8 mouse cellular contexts compared by ENCODE assay signal in genomic region chr12:70109921-70110320, GRCm38 (mm10). TPM values are rescaled to one million over a fixed set of nuclear protein-coding genes. Genes with fewer than 3 reads are reported as not detected.
DNase-seq lines count a peak whose midpoint lies in the region; ATAC-seq and TF ChIP-seq lines count a peak whose summit lies in the region.

No protein-coding gene starts in this region.

- ATAC-seq in kidney, embryonic 16.5 days (ENCODE audit: low FRiP score, low TSS enrichment) = no peak
- no peak for ATAC-seq in hindbrain, embryonic 12.5 days (ENCODE audit: low FRiP score)
- no peak for ATAC-seq in lung, postnatal 0 days

- peaks cover 47% of the 10 kb centered on the region for H3K4me1 ChIP-seq in kidney, embryonic 16.5 days (ENCODE audit: insufficient read depth, low read length)
- peaks cover 50% of the 10 kb centered on the region for H3K4me1 ChIP-seq in hindbrain, embryonic 12.5 days
- H3K4me1 ChIP-seq in lung, postnatal 0 days (ENCODE audit: insufficient read depth, low read depth, low read length) = peaks cover 13% of the 10 kb centered on the region; the same call in 1 of the 2 replicates
- peaks cover 10% of the 10 kb centered on the region for H3K4me1 ChIP-seq in small intestine, adult 2 months (ENCODE audit: control insufficient read depth, insufficient read depth, insufficient read length, low read length)

- no peak for TF ChIP-seq POLR2A in small intestine, adult 2 months (IDR thresholded peaks at IDR 0.05; ENCODE audit: low read depth, low read length)

- no peak for TF ChIP-seq CTCF in lung, postnatal 0 days (IDR thresholded peaks at IDR 0.05)
- no peak for TF ChIP-seq CTCF in small intestine, adult 2 months (IDR thresholded peaks at IDR 0.05; ENCODE audit: extremely low read depth, insufficient read length, insufficient replicate concordance, low read depth, low read length)

- peak overlapping the region; percentile 82 for H3K4me2 ChIP-seq in kidney, embryonic 16.5 days (replicated peaks; ENCODE audit: low read depth, low read length)
- peak overlapping the region; percentile 86 for H3K4me2 ChIP-seq in hindbrain, embryonic 12.5 days (replicated peaks)
- peak overlapping the region; percentile 98 for H3K4me2 ChIP-seq in lung, postnatal 0 days (replicated peaks; ENCODE audit: low read depth, low read length)

- peak overlapping the region; percentile 86 for H3K4me3 ChIP-seq in kidney, embryonic 16.5 days (ENCODE audit: low read length)
- H3K4me3 ChIP-seq in hindbrain, embryonic 12.5 days = peak overlapping the region; percentile 84
- peak overlapping the region; percentile 86; the same call in 1 of the 2 replicates for H3K4me3 ChIP-seq in lung, postnatal 0 days (ENCODE audit: low read depth, low read length)
- peak overlapping the region; percentile 7; the same call in 1 of the 2 replicates for H3K4me3 ChIP-seq in small intestine, adult 2 months (ENCODE audit: low read depth, low read length)

- no peak for TF ChIP-seq EP300 in lung, postnatal 0 days (IDR thresholded peaks at IDR 0.05)

- peak overlapping the region; percentile 93; the same call in 1 of the 2 replicates for H3K9ac ChIP-seq in kidney, embryonic 16.5 days (replicated peaks; ENCODE audit: low read length)
- peak overlapping the region; percentile 91; the same call in 1 of the 2 replicates for H3K9ac ChIP-seq in hindbrain, embryonic 12.5 days
- H3K9ac ChIP-seq in lung, postnatal 0 days (replicated peaks; ENCODE audit: low read depth) = no peak overlapping the region

- H3K27me3 ChIP-seq in kidney, embryonic 16.5 days (ENCODE audit: insufficient read depth, low read length) = no peaks in the 10 kb centered on the region
- H3K27me3 ChIP-seq in hindbrain, embryonic 12.5 days = no peaks in the 10 kb centered on the region; the same call in 1 of the 2 replicates
- no peaks in the 10 kb centered on the region for H3K27me3 ChIP-seq in lung, postnatal 0 days (replicated peaks; ENCODE audit: insufficient read depth, low read length)
- no peaks in the 10 kb centered on the region for H3K27me3 ChIP-seq in small intestine, adult 2 months (ENCODE audit: control insufficient read depth, insufficient read depth, low read length)

- no peaks in the 10 kb centered on the region for H3K36me3 ChIP-seq in kidney, embryonic 16.5 days (ENCODE audit: insufficient read depth, low read length)
- no peaks in the 10 kb centered on the region for H3K36me3 ChIP-seq in hindbrain, embryonic 12.5 days
- no peaks in the 10 kb centered on the region for H3K36me3 ChIP-seq in lung, postnatal 0 days (ENCODE audit: insufficient read depth, low read length)
- no peaks in the 10 kb centered on the region for H3K36me3 ChIP-seq in small intestine, adult 2 months (ENCODE audit: control insufficient read depth, insufficient read depth, low read length)

- no peak for DNase-seq in kidney, adult 11 months
- DNase-seq in cerebellum, postnatal 14 days = peak; percentile 38 to 48
- peak; percentile 43 for DNase-seq in lung, postnatal 0 days (ENCODE audit: low spot score)
- no peak for DNase-seq in frontal cortex, postnatal 10 days (ENCODE audit: low spot score in 2 of 2)
- no peak for DNase-seq in spleen, postnatal 14 days (ENCODE audit: low spot score in 2 of 2)

- no peaks in the 10 kb centered on the region for H3K9me3 ChIP-seq in kidney, embryonic 16.5 days (ENCODE audit: low read length)
- H3K9me3 ChIP-seq in hindbrain, embryonic 12.5 days (replicated peaks) = no peaks in the 10 kb centered on the region
- no peaks in the 10 kb centered on the region for H3K9me3 ChIP-seq in lung, postnatal 0 days (ENCODE audit: low read length)

- no peak overlapping the region for H3K27ac ChIP-seq in kidney, embryonic 16.5 days (ENCODE audit: low read length)
- no peak overlapping the region for H3K27ac ChIP-seq in hindbrain, embryonic 12.5 days
- H3K27ac ChIP-seq in lung, postnatal 0 days (ENCODE audit: low read length) = no peak overlapping the region
- H3K27ac ChIP-seq in small intestine, adult 2 months (ENCODE audit: insufficient read depth, low read depth, low read length) = no peak overlapping the region

- 46% methylated on average over 6 of the region's 6 CpGs for WGBS in kidney, embryonic 16.5 days
- WGBS in hindbrain, embryonic 12.5 days = 60% methylated on average over 6 of the region's 6 CpGs
- 35% methylated on average over 6 of the region's 6 CpGs for WGBS in lung, postnatal 0 days
- WGBS in small intestine, adult 2 months = 28% methylated on average over 6 of the region's 6 CpGs

RNA-seq across cellular contexts. Expression of gene Nin, which starts 3.6 kb away (rescaled TPM):
- 12.0 and 13.4 TPM in 2 replicates for polyA plus RNA-seq in kidney, embryonic 16.5 days (2015; fragmentation: Nextera tagmentation; extraction: Ambion mirVana)
- 15.7 and 17.0 TPM in 2 replicates for polyA plus RNA-seq in hindbrain, embryonic 12.5 days (2016; fragmentation: Nextera tagmentation; extraction: Ambion mirVana)
- polyA plus RNA-seq in lung, postnatal 0 days (2015; fragmentation: Nextera tagmentation; extraction: Ambion mirVana) = 8.3 and 8.6 TPM in 2 replicates
- 1.2 and 4.0 TPM in 2 replicates for polyA plus RNA-seq in small intestine, adult 2 months (2012; rRNA removed)

RNA-seq across cellular contexts. Expression of gene Abhd12b, which starts 44.0 kb away (rescaled TPM):
- 0.05 and 0.17 TPM in 2 replicates for polyA plus RNA-seq in kidney, embryonic 16.5 days (2015; fragmentation: Nextera tagmentation; extraction: Ambion mirVana)
- polyA plus RNA-seq in hindbrain, embryonic 12.5 days (2016; fragmentation: Nextera tagmentation; extraction: Ambion mirVana) = not detected in 2 replicates
- polyA plus RNA-seq in lung, postnatal 0 days (2015; fragmentation: Nextera tagmentation; extraction: Ambion mirVana) = 0.45 and 0.57 TPM in 2 replicates
- not detected in 2 replicates for polyA plus RNA-seq in small intestine, adult 2 months (2012; rRNA removed)

Comparison
In these comparisons a context has a peak if more than half of its experiments do, and no peak if none do; other contexts are left out.
1. H3K4me3 ChIP-seq: peak in every context shown above with its lines; median percentile 86 in kidney, embryonic 16.5 days; 86 in lung, postnatal 0 days; 84 in hindbrain, embryonic 12.5 days; 7 in small intestine, adult 2 months.
2. DNase-seq: peak in cerebellum, postnatal 14 days (2 of 2) and lung, postnatal 0 days (single experiment); none in kidney, adult 11 months (single experiment), frontal cortex, postnatal 10 days (0 of 2) and spleen, postnatal 14 days (0 of 2).
3. Peak in every context shown above with its lines, with median percentiles within 50 percentile points of each other: H3K4me2 ChIP-seq.